Mouse (Mus musculus): ENCODE data around the gene Serp2. TPM values are rescaled to one million over a fixed set of nuclear protein-coding genes. Genes with fewer than 3 reads are reported as not detected.

Gene Serp2
- total RNA-seq, 1 experiment = 3.5 TPM

GRCm38 (mm10) chr14:76569271-76569961, 12.7 kb upstream of the Serp2 start:
- no peaks in the 10 kb centered on the region for H3K36me3 ChIP-seq (ENCODE audit: control insufficient read depth, insufficient read depth, low read length, poor library complexity, severe bottlenecking)
- in situ Hi-C loops (cut with MboI; ENCODE audit: low sequenced_read_pairs in 2 of 2, unreplicated experiment in 2 of 2) = no loop called here
- H3K27ac ChIP-seq (ENCODE audit: insufficient read depth, low read depth, low read length, poor library complexity, severe bottlenecking) = no peak overlapping the region
- H3K4me3 ChIP-seq (ENCODE audit: insufficient read depth in 1 of 2, low read depth in 1 of 2, low read length in 2 of 2, poor library complexity in 1 of 2, severe bottlenecking in 1 of 2) = no peak overlapping the region
- H3K4me1 ChIP-seq (ENCODE audit: control insufficient read depth in 2 of 2, insufficient read depth in 2 of 2, low read length in 2 of 2, poor library complexity in 1 of 2) = no peaks in the 10 kb centered on the region
- H3K9ac ChIP-seq (ENCODE audit: insufficient read depth, low read depth, low read length, poor library complexity, severe bottlenecking) = no peak overlapping the region
- TF ChIP-seq MAFK (IDR thresholded peaks at IDR 0.05; ENCODE audit: insufficient read depth, low read depth, low read length) = no peak
- TF ChIP-seq ZC3H11A (IDR thresholded peaks at IDR 0.05; ENCODE audit: borderline replicate concordance, low read depth, low read length) = no peak
- TF ChIP-seq HCFC1 (IDR thresholded peaks at IDR 0.05; ENCODE audit: borderline replicate concordance, insufficient read depth, low read length) = no peak
- no peak for TF ChIP-seq ZNF384 (IDR thresholded peaks at IDR 0.05; ENCODE audit: low read depth, low read length)
- TF ChIP-seq CHD2 (IDR thresholded peaks at IDR 0.05; ENCODE audit: low read depth, low read length) = no peak
- H3K9me3 ChIP-seq (ENCODE audit: control insufficient read depth, insufficient read depth, low read depth, low read length) = no peaks in the 10 kb centered on the region
- no peak for DNase-seq (ENCODE audit: low read depth, low spot score)

GRCm38 (mm10) chr14:76568548-76568947, 11.9 kb upstream of the Serp2 start:
- Histone ChIP-seq H3K36me3 (ENCODE audit: control insufficient read depth, insufficient read depth, low read length, poor library complexity, severe bottlenecking) (no peaks in the 10 kb centered on the region), H3K4me1 (ENCODE audit: control insufficient read depth in 2 of 2, insufficient read depth in 2 of 2, low read length in 2 of 2, poor library complexity in 1 of 2) (no peaks in the 10 kb centered on the region), H3K9me3 (ENCODE audit: control insufficient read depth, insufficient read depth, low read depth, low read length) (no peaks in the 10 kb centered on the region), H3K9ac (ENCODE audit: insufficient read depth, low read depth, low read length, poor library complexity, severe bottlenecking) (no peak overlapping the region), H3K27ac (ENCODE audit: insufficient read depth, low read depth, low read length, poor library complexity, severe bottlenecking) (no peak overlapping the region), H3K4me3 (ENCODE audit: insufficient read depth in 1 of 2, low read depth in 1 of 2, low read length in 2 of 2, poor library complexity in 1 of 2, severe bottlenecking in 1 of 2) (no peak overlapping the region)
- TF ChIP-seq ZC3H11A (IDR thresholded peaks at IDR 0.05; ENCODE audit: borderline replicate concordance, low read depth, low read length) = no peak
- no peak for TF ChIP-seq CHD2 (IDR thresholded peaks at IDR 0.05; ENCODE audit: low read depth, low read length)
- no peak for TF ChIP-seq ZNF384 (IDR thresholded peaks at IDR 0.05; ENCODE audit: low read depth, low read length)
- TF ChIP-seq MAFK (IDR thresholded peaks at IDR 0.05; ENCODE audit: insufficient read depth, low read depth, low read length) = no peak
- TF ChIP-seq HCFC1 (IDR thresholded peaks at IDR 0.05; ENCODE audit: borderline replicate concordance, insufficient read depth, low read length) = no peak
- DNase-seq (ENCODE audit: low read depth, low spot score) = no peak
- in situ Hi-C loops (cut with MboI; ENCODE audit: low sequenced_read_pairs in 2 of 2, unreplicated experiment in 2 of 2) = no loop called here

GRCm38 (mm10) chr14:76567280-76567679, 10.6 kb upstream of the Serp2 start:
- no peak overlapping the region for H3K4me3 ChIP-seq (ENCODE audit: insufficient read depth in 1 of 2, low read depth in 1 of 2, low read length in 2 of 2, poor library complexity in 1 of 2, severe bottlenecking in 1 of 2)
- no peaks in the 10 kb centered on the region for H3K9me3 ChIP-seq (ENCODE audit: control insufficient read depth, insufficient read depth, low read depth, low read length)
- no peak for DNase-seq (ENCODE audit: low read depth, low spot score)
- in situ Hi-C loops (cut with MboI; ENCODE audit: low sequenced_read_pairs in 2 of 2, unreplicated experiment in 2 of 2) = no loop called here
- H3K36me3 ChIP-seq (ENCODE audit: control insufficient read depth, insufficient read depth, low read length, poor library complexity, severe bottlenecking) = no peaks in the 10 kb centered on the region
- no peak for TF ChIP-seq ZNF384 (IDR thresholded peaks at IDR 0.05; ENCODE audit: low read depth, low read length)
- TF ChIP-seq HCFC1 (IDR thresholded peaks at IDR 0.05; ENCODE audit: borderline replicate concordance, insufficient read depth, low read length) = no peak
- no peak for TF ChIP-seq MAFK (IDR thresholded peaks at IDR 0.05; ENCODE audit: insufficient read depth, low read depth, low read length)
- TF ChIP-seq CHD2 (IDR thresholded peaks at IDR 0.05; ENCODE audit: low read depth, low read length) = no peak
- TF ChIP-seq ZC3H11A (IDR thresholded peaks at IDR 0.05; ENCODE audit: borderline replicate concordance, low read depth, low read length) = no peak
- H3K27ac ChIP-seq (ENCODE audit: insufficient read depth, low read depth, low read length, poor library complexity, severe bottlenecking) = no peak overlapping the region
- no peaks in the 10 kb centered on the region for H3K4me1 ChIP-seq (ENCODE audit: control insufficient read depth in 2 of 2, insufficient read depth in 2 of 2, low read length in 2 of 2, poor library complexity in 1 of 2)
- no peak overlapping the region for H3K9ac ChIP-seq (ENCODE audit: insufficient read depth, low read depth, low read length, poor library complexity, severe bottlenecking)

- in situ Hi-C loops (cut with MboI; ENCODE audit: low sequenced_read_pairs in 2 of 2, unreplicated experiment in 2 of 2) = no loop called here
- no peak for DNase-seq (ENCODE audit: low read depth, low spot score)
- H3K27ac ChIP-seq (ENCODE audit: insufficient read depth, low read depth, low read length, poor library complexity, severe bottlenecking) = no peak overlapping the region
- H3K9me3 ChIP-seq (ENCODE audit: control insufficient read depth, insufficient read depth, low read depth, low read length) = no peaks in the 10 kb centered on the region
- no peaks in the 10 kb centered on the region for H3K36me3 ChIP-seq (ENCODE audit: control insufficient read depth, insufficient read depth, low read length, poor library complexity, severe bottlenecking)
- no peak overlapping the region for H3K4me3 ChIP-seq (ENCODE audit: insufficient read depth in 1 of 2, low read depth in 1 of 2, low read length in 2 of 2, poor library complexity in 1 of 2, severe bottlenecking in 1 of 2)
- no peak overlapping the region for H3K9ac ChIP-seq (ENCODE audit: insufficient read depth, low read depth, low read length, poor library complexity, severe bottlenecking)
- no peaks in the 10 kb centered on the region for H3K4me1 ChIP-seq (ENCODE audit: control insufficient read depth in 2 of 2, insufficient read depth in 2 of 2, low read length in 2 of 2, poor library complexity in 1 of 2)
- no peak for TF ChIP-seq CHD2 (IDR thresholded peaks at IDR 0.05; ENCODE audit: low read depth, low read length)
- TF ChIP-seq HCFC1 (IDR thresholded peaks at IDR 0.05; ENCODE audit: borderline replicate concordance, insufficient read depth, low read length) = no peak
- no peak for TF ChIP-seq ZC3H11A (IDR thresholded peaks at IDR 0.05; ENCODE audit: borderline replicate concordance, low read depth, low read length)
- no peak for TF ChIP-seq MAFK (IDR thresholded peaks at IDR 0.05; ENCODE audit: insufficient read depth, low read depth, low read length)
- no peak for TF ChIP-seq ZNF384 (IDR thresholded peaks at IDR 0.05; ENCODE audit: low read depth, low read length)
These were observed 10.0 kb upstream of the Serp2 start for GRCm38 (mm10) chr14:76566711-76567110.

All from ES-E14 (cell line).